Mouse (Mus musculus) heart, adult 2 months (tissue): ENCODE results near the gene Wdr49. TPM values are rescaled to one million over a fixed set of nuclear protein-coding genes. Genes with fewer than 3 reads are reported as not detected.

Experiments
- DNase-seq, 2 experiments: peaks; one replicate each; pipeline ENCODE4 v3.0.0; 2021
- H3K27ac ChIP-seq: fragments of 200-600 bp; 2 replicates; pipeline ENCODE4 v1.8.1; 2022
- H3K27me3 ChIP-seq: fragments of 200-500 bp; 2 replicates; pipeline ENCODE4 v1.6.1; 2012; ENCODE audit warnings: mild to moderate bottlenecking, low read length, inconsistent platforms, mixed read lengths; ENCODE audit not compliant: control insufficient read depth, insufficient read depth
- H3K36me3 ChIP-seq: fragments of 200-500 bp; 2 replicates; pipeline ENCODE4 v1.6.1; 2012; ENCODE audit warnings: low read length, inconsistent platforms; ENCODE audit not compliant: control insufficient read depth, insufficient read depth
- H3K4me1 ChIP-seq: fragments of 200-500 bp; 2 replicates; pipeline ENCODE4 v1.6.1; 2011; ENCODE audit warnings: low read length; ENCODE audit not compliant: control insufficient read depth, insufficient read depth
- H3K4me3 ChIP-seq: fragments of 200-600 bp; 2 replicates; pipeline ENCODE4 v1.8.1; 2022
- H3K79me2 ChIP-seq: fragments of 200-500 bp; replicated peaks from 2 replicates; pipeline ENCODE4 v1.6.1; 2012; ENCODE audit warnings: mild to moderate bottlenecking, inconsistent platforms, low read length, moderate library complexity, mixed read lengths; ENCODE audit not compliant: control insufficient read depth, insufficient read depth
- H3K9ac ChIP-seq: fragments of 200-500 bp; 2 replicates; pipeline ENCODE4 v1.6.1; 2012; ENCODE audit warnings: low read depth, mild to moderate bottlenecking, control low read depth, inconsistent platforms, low read length, mixed read lengths
- CTCF ChIP-seq: fragments of 200-600 bp; IDR thresholded peaks from 2 replicates; pipeline ENCODE4 v1.8.1; 2022; ENCODE audit warnings: antibody characterized with exemption, mild to moderate bottlenecking, moderate library complexity
- EP300 ChIP-seq: fragments of 200-500 bp; IDR thresholded peaks from 2 replicates; pipeline ENCODE4 v1.6.1; 2011; ENCODE audit warnings: low read depth, low read length, control low read depth; ENCODE audit not compliant: insufficient read depth
- POLR2A ChIP-seq: fragments of 200-500 bp; IDR thresholded peaks from 2 replicates; pipeline ENCODE4 v1.6.1; 2011; ENCODE audit warnings: mild to moderate bottlenecking, low read depth, low read length, control low read depth; ENCODE audit not compliant: insufficient read depth
- WGBS: fragments of 180-500 bp; shearing (Covaris S2); methylation state at CpG from one replicate; pipeline ENCODE4 v1.1.7; 2018; 5-methylcytosine and 5-hydroxymethylcytosine counted together
- intact Hi-C: fragments of 180-260 bp; cut with DNase I; formaldehyde crosslinking; loops from one replicate; pipeline ENCODE4 v1.15.1; 2025
- polyA plus RNA-seq: library from polyadenylated mRNA; depleted of rRNA; stranded (reverse); fragments of >200 nt; gene quantifications from 2 replicates; pipeline ENCODE4 v1.2.3, GENCODE M21; 2012
- total RNA-seq, 2 experiments: library from RNA; stranded (reverse); gene quantifications; 2 replicates each; pipeline ENCODE4 v1.2.3; 2021

The Wdr49 gene
- total and polyA plus RNA-seq, 3 experiments, result not detected

- intact Hi-C loops, result no loop called here
- 88% methylated on average over 4 of the region's 4 CpGs for WGBS
- TF ChIP-seq EP300 (no peak), POLR2A (no peak), CTCF (no peak)
These were observed 86.0 kb downstream of the Wdr49 start for GRCm38 (mm10) chr3:75395918-75396317.

GRCm38 (mm10) chr3:75395121-75395895 lies 86.6 kb downstream of the Wdr49 start:
- 70% methylated on average over 7 of the region's 7 CpGs for WGBS
- intact Hi-C loops, result no loop called here
- H3K9ac ChIP-seq, result no peak overlapping the region
- no peaks in the 10 kb centered on the region for H3K27me3 ChIP-seq
- no peaks in the 10 kb centered on the region for H3K79me2 ChIP-seq
- no peak for DNase-seq
- H3K27ac ChIP-seq, result no peak overlapping the region
- H3K4me1 ChIP-seq, result no peaks in the 10 kb centered on the region
- TF ChIP-seq EP300, result no peak
- no peaks in the 10 kb centered on the region for H3K36me3 ChIP-seq
- no peak overlapping the region for H3K4me3 ChIP-seq

More at GRCm38 (mm10) chr3:75395918-75396317, 86.0 kb downstream of the Wdr49 start:
- Histone ChIP-seq H3K9ac (no peak overlapping the region), H3K4me1 (no peaks in the 10 kb centered on the region), H3K27me3 (no peaks in the 10 kb centered on the region), H3K27ac (no peak overlapping the region), H3K79me2 (no peaks in the 10 kb centered on the region), H3K4me3 (no peak overlapping the region), H3K36me3 (no peaks in the 10 kb centered on the region)
- DNase-seq, result no peak

- DNase-seq, result no peak
- intact Hi-C loops, result no loop called here
- no peaks in the 10 kb centered on the region for H3K79me2 ChIP-seq
- H3K4me3 ChIP-seq, result no peak overlapping the region
- 22% methylated on average over 3 of the region's 3 CpGs for WGBS
- H3K9ac ChIP-seq, result no peak overlapping the region
- TF ChIP-seq POLR2A (no peak), EP300 (no peak), CTCF (no peak)
- H3K27ac ChIP-seq, result no peak overlapping the region
- no peaks in the 10 kb centered on the region for H3K27me3 ChIP-seq
- H3K4me1 ChIP-seq, result no peaks in the 10 kb centered on the region
- H3K36me3 ChIP-seq, result no peaks in the 10 kb centered on the region
These were observed 87.5 kb downstream of the Wdr49 start for GRCm38 (mm10) chr3:75394487-75394886.

DNA sequence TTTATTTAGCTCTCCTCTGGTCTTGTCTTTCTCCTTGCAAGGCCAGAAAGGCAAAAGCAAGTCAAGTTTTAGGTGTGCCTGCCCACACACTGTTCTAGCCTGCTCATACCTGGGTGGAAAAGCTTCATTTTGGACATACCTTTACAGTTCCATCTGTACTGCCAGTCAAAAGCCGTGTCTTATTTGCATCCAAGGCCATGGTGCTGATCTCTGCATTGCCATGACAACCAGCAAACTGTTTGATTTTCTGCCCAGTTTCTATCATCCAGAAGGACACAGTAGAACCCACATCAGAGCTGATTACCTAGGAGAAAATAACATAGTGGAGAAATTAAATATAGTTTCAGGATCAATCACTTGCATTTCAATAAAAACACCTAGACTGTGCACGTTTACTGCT lies 100.2 kb downstream of the Wdr49 start:
- Histone ChIP-seq H3K27ac (no peak overlapping the region), H3K4me3 (no peak overlapping the region), H3K27me3 (no peaks in the 10 kb centered on the region), H3K79me2 (no peaks in the 10 kb centered on the region), H3K36me3 (no peaks in the 10 kb centered on the region), H3K4me1 (no peaks in the 10 kb centered on the region), H3K9ac (no peak overlapping the region)
- intact Hi-C loops, result no loop called here
- TF ChIP-seq CTCF (no peak), EP300 (no peak), POLR2A (no peak)
- 63% methylated on average over 2 of the region's 2 CpGs for WGBS
- no peak for DNase-seq

GRCm38 (mm10) chr3:75353972-75354371 lies 128.0 kb downstream of the Wdr49 start:
- intact Hi-C loops, result no loop called here
- no peak for DNase-seq

DNA sequence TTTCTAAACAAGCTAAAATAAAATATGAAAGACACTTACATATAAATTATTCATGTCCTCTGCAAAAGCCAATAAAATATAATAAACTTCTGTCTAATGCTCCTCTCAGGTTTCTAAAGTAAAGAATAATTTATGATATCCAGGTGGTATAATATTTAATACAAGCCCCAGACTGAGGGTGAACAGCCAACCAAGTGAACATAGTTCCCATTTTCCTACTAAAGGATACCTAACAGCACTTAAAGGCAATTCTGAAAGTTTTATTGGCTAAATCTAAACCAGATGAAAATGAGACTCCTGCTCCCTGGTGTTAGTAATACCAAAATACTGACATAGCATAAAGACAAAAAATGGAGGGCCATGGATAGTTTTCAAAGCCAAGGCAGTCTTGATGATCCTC lies 144.8 kb downstream of the Wdr49 start:
- Histone ChIP-seq H3K79me2 (no peaks in the 10 kb centered on the region), H3K4me1 (no peaks in the 10 kb centered on the region), H3K9ac (no peak overlapping the region), H3K27me3 (no peaks in the 10 kb centered on the region), H3K4me3 (no peak overlapping the region), H3K27ac (no peak overlapping the region), H3K36me3 (no peaks in the 10 kb centered on the region)
- TF ChIP-seq CTCF, result no peak
- intact Hi-C loops, result no loop called here
- DNase-seq, result no peak

More at GRCm38 (mm10) chr3:75353972-75354371, 128.0 kb downstream of the Wdr49 start:
- H3K27ac ChIP-seq, result no peak overlapping the region
- no peak overlapping the region for H3K9ac ChIP-seq
- no peaks in the 10 kb centered on the region for H3K27me3 ChIP-seq
- no peaks in the 10 kb centered on the region for H3K79me2 ChIP-seq
- no peaks in the 10 kb centered on the region for H3K36me3 ChIP-seq
- TF ChIP-seq EP300 (no peak), POLR2A (no peak), CTCF (no peak)
- H3K4me1 ChIP-seq, result no peaks in the 10 kb centered on the region; the same call in 1 of the 2 replicates
- H3K4me3 ChIP-seq, result no peak overlapping the region
